Mouse (Mus musculus): ENCODE measurements around the gene Tcf7l2. TPM values are rescaled to one million over a fixed set of nuclear protein-coding genes. Genes with fewer than 3 reads are reported as not detected.

Gene Tcf7l2
- total RNA-seq, 4 experiments from 2014 or later = 5.7 to 10.7 (median 7.7) TPM

GRCm38 (mm10) chr19:55756707-55757106, 15.1 kb downstream of the Tcf7l2 start:
- DNase-seq (ENCODE audit: low spot score in 2 of 2) = no peak

GRCm38 (mm10) chr19:55757403-55757802, 15.8 kb downstream of the Tcf7l2 start:
- no peak for DNase-seq (ENCODE audit: low spot score in 2 of 2)

GRCm38 (mm10) chr19:55758158-55758557, 16.5 kb downstream of the Tcf7l2 start:
- DNase-seq (ENCODE audit: low spot score in 2 of 2) = no peak

GRCm38 (mm10) chr19:55759006-55759405, 17.4 kb downstream of the Tcf7l2 start:
- no peak for DNase-seq (ENCODE audit: low spot score in 2 of 2)

GRCm38 (mm10) chr19:55761086-55761485, 19.5 kb downstream of the Tcf7l2 start:
- DNase-seq (ENCODE audit: low spot score in 2 of 2) = no peak

- no peak for DNase-seq (ENCODE audit: low spot score in 2 of 2)
Measured at GRCm38 (mm10) chr19:55762187-55762586, 20.6 kb downstream of the Tcf7l2 start.

- DNase-seq (ENCODE audit: low spot score in 2 of 2) = no peak
Measured at GRCm38 (mm10) chr19:55765814-55766213, 24.2 kb downstream of the Tcf7l2 start.

GRCm38 (mm10) chr19:55767104-55767503, 25.5 kb downstream of the Tcf7l2 start:
- no peak for DNase-seq (ENCODE audit: low spot score in 2 of 2)

GRCm38 (mm10) chr19:55767579-55767978, 26.0 kb downstream of the Tcf7l2 start:
- no peak for DNase-seq (ENCODE audit: low spot score in 2 of 2)

- DNase-seq (ENCODE audit: low spot score in 2 of 2) = no peak
Measured at GRCm38 (mm10) chr19:55768246-55768645, 26.6 kb downstream of the Tcf7l2 start.

GRCm38 (mm10) chr19:55768889-55769288, 27.3 kb downstream of the Tcf7l2 start:
- DNase-seq (ENCODE audit: low spot score in 2 of 2) = no peak

- no peak for DNase-seq (ENCODE audit: low spot score in 2 of 2)
Measured at GRCm38 (mm10) chr19:55774334-55774733, 32.7 kb downstream of the Tcf7l2 start.

- DNase-seq (ENCODE audit: low spot score in 2 of 2) = no peak
Measured at GRCm38 (mm10) chr19:55774824-55775223, 33.2 kb downstream of the Tcf7l2 start.

- DNase-seq (ENCODE audit: low spot score in 2 of 2) = peak in 1 of 2 experiments; percentile 59
Measured at GRCm38 (mm10) chr19:55779871-55780270, 38.3 kb downstream of the Tcf7l2 start.

GRCm38 (mm10) chr19:55781087-55781486, 39.5 kb downstream of the Tcf7l2 start:
- no peak for DNase-seq (ENCODE audit: low spot score in 2 of 2)

- peak in 1 of 2 experiments; percentile 17 for DNase-seq (ENCODE audit: low spot score in 2 of 2)
Measured at GRCm38 (mm10) chr19:55781681-55782080, 40.1 kb downstream of the Tcf7l2 start.

GRCm38 (mm10) chr19:55784796-55785418, 43.3 kb downstream of the Tcf7l2 start:
- DNase-seq (ENCODE audit: low spot score in 2 of 2) = peak in 1 of 2 experiments; percentile 31

- no peak for DNase-seq (ENCODE audit: low spot score in 2 of 2)
Measured at GRCm38 (mm10) chr19:55787420-55787819, 45.8 kb downstream of the Tcf7l2 start.

- no peak for DNase-seq (ENCODE audit: low spot score in 2 of 2)
Measured at GRCm38 (mm10) chr19:55788285-55788904, 46.8 kb downstream of the Tcf7l2 start.

GRCm38 (mm10) chr19:55788905-55789295, 47.3 kb downstream of the Tcf7l2 start:
- no peak for DNase-seq (ENCODE audit: low spot score in 2 of 2)

- DNase-seq (ENCODE audit: low spot score in 2 of 2) = no peak
Measured at GRCm38 (mm10) chr19:55789838-55790237, 48.2 kb downstream of the Tcf7l2 start.

- no peak for DNase-seq (ENCODE audit: low spot score in 2 of 2)
Measured at GRCm38 (mm10) chr19:55791293-55791692, 49.7 kb downstream of the Tcf7l2 start.

- DNase-seq (ENCODE audit: low spot score in 2 of 2) = no peak
Measured at GRCm38 (mm10) chr19:55791886-55792285, 50.3 kb downstream of the Tcf7l2 start.

Data from gastrocnemius, adult 8-10 months (tissue).